Mouse (Mus musculus): ENCODE measurements around the gene Pus3.

GRCm38 (mm10) chr9:35559009-35559890 lies 855 bp downstream of the Pus3 start:
- TF ChIP-seq EP300 (IDR thresholded peaks at IDR 0.05; ENCODE audit: low read depth), result no peak
- no peak for TF ChIP-seq CTCF (IDR thresholded peaks at IDR 0.05; ENCODE audit: low read depth)

Data from heart, postnatal 0 days (tissue).